8 mouse cellular contexts compared by ENCODE assay signal in the genomic region with DNA sequence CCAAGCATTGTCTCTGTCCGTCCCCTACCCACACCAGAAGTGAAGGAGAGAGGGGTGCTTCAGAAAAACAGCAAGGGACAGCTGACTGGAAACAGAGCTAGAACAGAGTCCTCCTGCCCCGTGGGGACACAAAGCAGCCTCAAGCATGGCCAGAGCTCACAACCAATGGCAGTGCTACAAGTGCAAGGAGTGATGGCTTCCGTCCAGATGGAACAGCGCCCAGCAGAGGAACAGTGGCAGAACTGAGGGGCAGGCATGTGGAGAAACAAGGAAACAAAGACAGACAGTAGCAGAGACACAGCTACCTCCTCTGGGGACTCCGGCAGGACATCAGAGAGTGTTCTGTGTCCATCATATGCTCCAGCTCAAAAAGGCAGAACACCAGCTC. TPM values are rescaled to one million over a fixed set of nuclear protein-coding genes. Genes with fewer than 3 reads are reported as not detected.
DNase-seq lines count a peak whose midpoint lies in the region; TF ChIP-seq lines count a peak whose summit lies in the region.

No protein-coding gene starts in this region.

- intact Hi-C loops in gastrocnemius, adult 2 months (cut with DNase I): no loop called here

- DNase-seq in gastrocnemius, adult 2 months: peak; percentile 72
- no peak for DNase-seq in gastrocnemius, adult 8-10 months (ENCODE audit: low spot score in 2 of 2)
- peak; percentile 91 for DNase-seq in cerebellum, adult 9-11 months
- DNase-seq in heart, adult 8-10 months (ENCODE audit: low spot score): peak; percentile 52
- peak; percentile 83 for DNase-seq in kidney, postnatal 10 days
- DNase-seq in lung, adult 2 months: peak; percentile 50
- DNase-seq in right cerebral cortex, adult 18-20 months: peak; percentile 83
- no peak for DNase-seq in B cell, adult 2 months

- TF ChIP-seq CTCF in gastrocnemius, adult 2 months (IDR thresholded peaks at IDR 0.05): no peak
- TF ChIP-seq CTCF in lung, adult 2 months (IDR thresholded peaks at IDR 0.05; ENCODE audit: insufficient read depth, low read length): no peak

- H3K27ac ChIP-seq in gastrocnemius, adult 2 months: peak overlapping the region; percentile 77

- peaks cover 6% of the 10 kb centered on the region; the same call in 1 of the 2 replicates for H3K4me1 ChIP-seq in lung, adult 2 months (ENCODE audit: control insufficient read depth, insufficient read depth, low read length)

- peak overlapping the region; percentile 23 for H3K4me3 ChIP-seq in gastrocnemius, adult 2 months
- H3K4me3 ChIP-seq in lung, adult 2 months (replicated peaks; ENCODE audit: extremely low read depth, low read depth, low read length): no peak overlapping the region

- WGBS in lung, adult 2 months: 47% methylated on average over 5 of the region's 5 CpGs

- TF ChIP-seq POLR2A in lung, adult 2 months (IDR thresholded peaks at IDR 0.05; ENCODE audit: borderline replicate concordance, extremely low read depth, low read depth, low read length): no peak

RNA-seq across cellular contexts. Expression of gene Rab11fip3, which starts 26.1 kb away (rescaled TPM):
- 10 to 100 TPM; 76.3 to 92.0 TPM for total RNA-seq in gastrocnemius, adult 2 months (2021)
- total RNA-seq in gastrocnemius, adult 8-10 months (2022): 10 to 100 TPM; 71.4 to 85.9 (median 78.5) TPM
- total RNA-seq in heart, adult 8-10 months (2022): 10 to 100 TPM; 30.0 to 33.6 (median 32.2) TPM
- polyA plus RNA-seq in lung, adult 2 months (2012; rRNA removed): 41.3 and 46.5 TPM in 2 replicates

RNA-seq across cellular contexts. Expression of gene Decr2, which starts 46.9 kb away (rescaled TPM):
- total RNA-seq in gastrocnemius, adult 2 months (2021): 1 to 10 TPM; 2.1 to 3.0 TPM
- total RNA-seq in gastrocnemius, adult 8-10 months (2022): 1 to 10 TPM; 2.8 to 4.2 (median 2.8) TPM
- 10 to 100 TPM; 10.2 to 11.2 (median 11.0) TPM for total RNA-seq in heart, adult 8-10 months (2022)
- polyA plus RNA-seq in lung, adult 2 months (2012; rRNA removed): 12.1 and 16.7 TPM in 2 replicates

RNA-seq across cellular contexts. Expression of gene Nme4, which starts 52.2 kb away (rescaled TPM):
- 1 to 10 TPM; 1.6 to 2.5 TPM for total RNA-seq in gastrocnemius, adult 2 months (2021)
- 1 to 10 TPM; 1.9 to 4.0 (median 2.8) TPM for total RNA-seq in gastrocnemius, adult 8-10 months (2022)
- 1 to 10 TPM; 5.0 to 7.6 (median 5.9) TPM for total RNA-seq in heart, adult 8-10 months (2022)
- 5.4 and 7.5 TPM in 2 replicates for polyA plus RNA-seq in lung, adult 2 months (2012; rRNA removed)

RNA-seq across cellular contexts. Expression of gene Capn15, which starts 57.6 kb away (rescaled TPM):
- 1 to 10 TPM; 6.0 to 9.4 TPM for total RNA-seq in gastrocnemius, adult 2 months (2021)
- total RNA-seq in gastrocnemius, adult 8-10 months (2022): 1 to 10 TPM; 2.9 to 5.0 (median 4.1) TPM
- 1 to 10 TPM; 5.4 to 8.1 (median 6.8) TPM for total RNA-seq in heart, adult 8-10 months (2022)
- 45.9 and 49.7 TPM in 2 replicates for polyA plus RNA-seq in lung, adult 2 months (2012; rRNA removed)

Comparison
In these comparisons a context has a peak if more than half of its experiments do, and no peak if none do; other contexts are left out.
1. DNase-seq: peak in gastrocnemius, adult 2 months (single experiment), cerebellum, adult 9-11 months (single experiment), heart, adult 8-10 months (single experiment), kidney, postnatal 10 days (single experiment), lung, adult 2 months (single experiment) and right cerebral cortex, adult 18-20 months (single experiment); none in gastrocnemius, adult 8-10 months (0 of 2) and B cell, adult 2 months (0 of 2).